Mouse (Mus musculus): Measurements from ENCODE around the gene Hcrt.

DNA sequence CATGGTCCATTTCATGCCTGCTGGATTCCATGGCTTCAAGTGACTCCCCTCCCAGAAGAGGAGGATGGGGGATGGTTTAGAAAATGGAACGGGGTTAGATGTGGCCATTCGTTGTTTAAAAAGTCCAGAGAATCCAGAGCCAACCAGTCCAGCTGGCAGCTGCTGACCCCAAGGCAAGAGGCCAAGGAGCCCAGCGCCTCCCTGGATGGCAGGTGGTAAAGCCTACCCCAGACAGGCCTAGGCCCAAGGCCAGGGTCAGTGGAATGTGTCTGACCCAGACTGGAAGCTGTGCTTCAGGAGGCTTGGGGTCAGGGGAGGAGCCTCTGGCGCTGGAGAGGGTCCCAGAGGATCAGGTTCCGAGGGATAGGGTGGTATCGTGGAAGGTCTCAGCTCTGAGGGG is 21.4 kb downstream of the Hcrt start:
- no peak for TF ChIP-seq CTCF (conservative IDR thresholded peaks at IDR 0.05; ENCODE audit: low read length)
- TF ChIP-seq POU5F1 (IDR thresholded peaks at IDR 0.05; ENCODE audit: borderline replicate concordance, low read length), result no peak
- no peak for TF ChIP-seq NANOG (IDR thresholded peaks at IDR 0.05; ENCODE audit: borderline replicate concordance, low read length)

Data from E14TG2a.4 (cell line).